ENCODE assay signal across 11 mouse cellular contexts in the genomic region with DNA sequence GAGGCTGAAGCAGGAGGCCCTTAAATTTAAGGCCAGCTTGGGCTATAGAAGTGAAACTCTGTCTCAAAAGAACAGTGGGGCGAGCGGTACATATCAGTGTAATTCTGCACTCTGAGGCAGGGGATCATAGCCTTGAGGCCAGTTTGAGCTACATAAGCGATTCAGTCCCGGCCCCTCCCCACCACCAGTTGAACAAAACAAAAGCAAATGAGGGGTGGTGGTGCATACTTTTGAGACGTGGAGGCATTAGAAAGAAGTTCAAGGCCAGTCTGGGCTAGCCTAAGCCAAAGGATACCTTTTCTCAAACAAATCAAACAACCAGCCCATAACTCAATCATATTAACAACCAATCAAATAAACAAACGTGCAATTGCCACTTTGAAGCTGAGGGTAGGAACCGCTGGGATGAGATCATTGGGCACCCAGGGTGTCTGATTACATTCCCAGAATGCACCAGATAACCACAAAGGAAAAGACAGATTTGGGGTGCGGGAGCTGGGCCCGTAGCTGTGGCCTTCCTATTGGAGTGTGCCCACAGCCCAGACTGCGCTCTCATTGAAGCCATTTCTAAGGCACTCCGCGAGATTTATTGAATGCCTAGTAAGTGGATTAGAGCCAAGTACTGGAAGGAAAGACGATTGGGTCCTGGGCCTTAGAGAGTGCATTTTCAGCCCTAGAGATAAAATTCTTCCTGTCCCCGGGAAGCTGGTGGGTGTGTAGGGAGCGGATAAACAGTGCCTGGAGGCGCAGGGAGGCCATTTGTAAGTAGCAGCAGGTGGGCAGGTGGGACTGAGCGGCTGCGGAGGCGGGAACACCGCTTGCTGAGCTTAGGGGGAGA.
DNase-seq lines count a peak whose midpoint lies in the region; ATAC-seq lines count a peak whose summit lies in the region.
"Had no signal": no experiment of that assay in that cellular context is flagged by ENCODE, and none has a peak within 500 bp of the region (broad histone marks: within the 10 kb centered on the region; RNA-seq: fewer than 3 reads in every experiment).

No protein-coding gene starts in this region.

- no peak overlapping the region for H3K4me3 ChIP-seq in hindbrain, embryonic 15.5 days
- no peak overlapping the region for H3K4me3 ChIP-seq in hindbrain, embryonic 16.5 days (ENCODE audit: low read length)
- no peak overlapping the region for H3K4me3 ChIP-seq in forebrain, embryonic 13.5 days
- H3K4me3 ChIP-seq: limb, embryonic 15.5 days had no signal

- DNase-seq in right cerebral cortex, postnatal 25 days = peak; percentile 50
- DNase-seq in right cerebral cortex, postnatal 14 days = no peak
- DNase-seq in c-Kit-positive CD71-positive TER-119-positive erythroid progenitor cells, embryonic 14.5 days (ENCODE audit: low spot score) = no peak
- DNase-seq in gastrocnemius, adult 8-10 months (ENCODE audit: low spot score in 2 of 2) = no peak
- DNase-seq: cerebellum, adult 11 months; gastrocnemius, postnatal 10 days; lung, postnatal 4 days had no signal

- H3K9ac ChIP-seq in hindbrain, embryonic 15.5 days = no peak overlapping the region
- H3K9ac ChIP-seq in hindbrain, embryonic 16.5 days (ENCODE audit: low read depth, low read length) = no peak overlapping the region
- H3K9ac ChIP-seq in forebrain, embryonic 13.5 days = no peak overlapping the region
- H3K9ac ChIP-seq: limb, embryonic 15.5 days had no signal

- 18% methylated on average over 20 of the region's 20 CpGs for WGBS in hindbrain, embryonic 15.5 days
- 20% methylated on average over 20 of the region's 20 CpGs for WGBS in hindbrain, embryonic 16.5 days
- 10% methylated on average over 20 of the region's 20 CpGs for WGBS in forebrain, embryonic 13.5 days

- peak overlapping the region; percentile 23; the same call in 1 of the 2 replicates for H3K4me2 ChIP-seq in hindbrain, embryonic 15.5 days
- H3K4me2 ChIP-seq in hindbrain, embryonic 16.5 days (ENCODE audit: low read length) = no peak overlapping the region
- peak overlapping the region; percentile 28 for H3K4me2 ChIP-seq in forebrain, embryonic 13.5 days
- H3K4me2 ChIP-seq: limb, embryonic 15.5 days had no signal

- ATAC-seq in hindbrain, embryonic 15.5 days (ENCODE audit: low FRiP score, low read depth) = no peak
- no peak for ATAC-seq in hindbrain, embryonic 16.5 days
- ATAC-seq in forebrain, embryonic 13.5 days = no peak

- no peaks in the 10 kb centered on the region for H3K36me3 ChIP-seq in hindbrain, embryonic 15.5 days
- H3K36me3 ChIP-seq in hindbrain, embryonic 16.5 days (ENCODE audit: control insufficient read depth, insufficient read depth, low read length) = no peaks in the 10 kb centered on the region
- no peaks in the 10 kb centered on the region for H3K36me3 ChIP-seq in forebrain, embryonic 13.5 days (ENCODE audit: poor library complexity, severe bottlenecking)
- H3K36me3 ChIP-seq: limb, embryonic 15.5 days had no signal

- H3K9me3 ChIP-seq in hindbrain, embryonic 15.5 days = no peaks in the 10 kb centered on the region
- H3K9me3 ChIP-seq in hindbrain, embryonic 16.5 days (ENCODE audit: control insufficient read depth, low read length) = no peaks in the 10 kb centered on the region
- H3K9me3 ChIP-seq in forebrain, embryonic 13.5 days (replicated peaks) = no peaks in the 10 kb centered on the region
- H3K9me3 ChIP-seq: limb, embryonic 15.5 days had no signal

- peaks cover 13% of the 10 kb centered on the region for H3K4me1 ChIP-seq in hindbrain, embryonic 15.5 days (replicated peaks)
- peaks cover 4% of the 10 kb centered on the region for H3K4me1 ChIP-seq in hindbrain, embryonic 16.5 days (ENCODE audit: control insufficient read depth, insufficient read depth, low read depth, low read length)
- H3K4me1 ChIP-seq in forebrain, embryonic 13.5 days = peaks cover 30% of the 10 kb centered on the region

- no peak overlapping the region for H3K27ac ChIP-seq in hindbrain, embryonic 15.5 days (replicated peaks)
- no peak overlapping the region for H3K27ac ChIP-seq in hindbrain, embryonic 16.5 days (ENCODE audit: low read depth, low read length)
- H3K27ac ChIP-seq in forebrain, embryonic 13.5 days = 0 out of 2 replicates have a peak overlapping the region, but pooled peaks have one; percentile 44
- H3K27ac ChIP-seq: limb, embryonic 15.5 days had no signal

- H3K27me3 ChIP-seq in hindbrain, embryonic 15.5 days = peaks cover 21% of the 10 kb centered on the region
- peaks cover 9% of the 10 kb centered on the region for H3K27me3 ChIP-seq in hindbrain, embryonic 16.5 days (replicated peaks; ENCODE audit: control insufficient read depth, insufficient read depth, low read length)
- peaks cover 23% of the 10 kb centered on the region for H3K27me3 ChIP-seq in forebrain, embryonic 13.5 days
